Mouse (Mus musculus) frontal cortex, adult (tissue): ENCODE measurements around the gene Ltbp1.
A peak's percentile ranks its signal among the peaks of the same experiment; 100 is the strongest.

Source experiments
- ATAC-seq: cut with Nextera tagmentation; 2 replicates; pipeline ENCODE4 v1.9.2; 2017; ENCODE audit warnings: mild to moderate bottlenecking, moderate library complexity, mixed read lengths; ENCODE audit not compliant: low TSS enrichment

Gene Ltbp1

DNA sequence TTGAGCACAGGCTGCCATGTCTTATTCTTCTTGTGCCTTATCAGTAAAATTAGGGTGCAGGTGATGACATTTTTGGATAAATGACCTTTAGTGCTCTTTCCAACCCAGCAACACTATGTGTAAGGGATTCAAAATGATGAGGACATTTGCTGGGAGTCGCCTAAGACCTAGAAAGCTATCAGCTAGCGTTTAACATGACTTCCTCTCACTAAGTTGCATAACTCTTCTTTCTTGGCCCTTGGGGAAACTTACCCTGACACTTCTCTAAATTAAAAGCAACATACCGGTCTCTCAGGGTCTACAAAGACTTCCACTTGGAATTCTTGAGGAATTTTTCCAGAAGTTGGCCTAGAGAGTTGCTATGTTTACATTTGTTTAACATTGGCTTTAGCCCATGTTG, 348.0 kb downstream of the Ltbp1 start:
- no peak for ATAC-seq

DNA sequence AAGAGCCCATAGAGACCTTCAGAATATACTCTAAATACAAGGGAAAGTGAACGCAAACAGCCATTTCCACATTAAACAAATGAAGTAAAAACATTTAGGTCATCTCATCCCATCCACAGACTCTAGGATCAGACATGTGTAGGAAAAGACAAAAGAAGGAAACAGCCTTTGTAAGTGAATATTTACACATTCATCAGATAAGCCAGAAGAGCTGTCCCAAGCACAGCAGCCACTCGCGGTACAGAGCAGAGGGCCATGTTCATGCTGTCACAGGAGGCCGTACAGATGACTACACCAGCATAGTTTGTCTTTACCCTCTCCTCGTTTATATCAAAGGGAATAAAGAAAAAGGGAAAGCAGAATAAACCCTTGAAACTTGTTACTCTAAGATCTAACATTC, 350.1 kb downstream of the Ltbp1 start:
- no peak for ATAC-seq

DNA sequence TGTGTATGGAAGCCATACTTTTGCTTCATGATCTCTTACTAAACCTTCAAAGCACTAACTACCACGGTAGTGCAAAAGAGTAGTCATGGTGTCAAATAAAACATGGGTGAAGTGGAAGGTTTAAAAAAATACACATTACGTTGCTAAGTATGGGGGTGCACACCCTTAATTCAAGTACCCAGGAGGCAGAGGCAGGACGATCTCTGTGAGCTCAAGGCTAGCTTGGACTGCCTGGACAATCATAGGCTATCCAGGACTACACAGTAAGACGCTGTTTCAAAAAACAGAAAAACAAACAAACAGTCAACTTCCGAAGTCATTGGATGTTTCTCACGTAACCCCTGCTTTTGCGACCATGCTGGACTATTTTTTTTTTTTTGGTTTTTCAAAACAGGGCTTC, 354.7 kb downstream of the Ltbp1 start:
- ATAC-seq, result no peak

DNA sequence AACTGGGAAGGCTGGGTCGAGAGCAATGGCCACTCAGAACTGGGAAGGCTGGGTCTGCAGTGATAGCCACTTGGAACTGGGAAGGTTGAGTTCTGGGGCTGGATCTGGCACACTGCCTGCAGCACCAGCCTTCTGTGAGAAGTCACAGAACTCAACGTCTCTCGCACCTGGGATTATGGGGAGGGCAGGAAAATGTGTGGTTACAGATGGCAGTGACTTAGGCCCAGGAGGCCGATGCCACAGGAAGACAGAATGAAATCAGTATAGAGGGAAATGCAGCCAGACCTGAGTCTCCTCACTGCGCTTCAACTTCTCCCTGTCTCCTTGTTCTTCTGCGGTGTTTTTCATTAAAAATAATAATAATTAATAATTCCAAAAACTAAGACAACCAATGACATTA, 361.0 kb downstream of the Ltbp1 start:
- no peak for ATAC-seq

DNA sequence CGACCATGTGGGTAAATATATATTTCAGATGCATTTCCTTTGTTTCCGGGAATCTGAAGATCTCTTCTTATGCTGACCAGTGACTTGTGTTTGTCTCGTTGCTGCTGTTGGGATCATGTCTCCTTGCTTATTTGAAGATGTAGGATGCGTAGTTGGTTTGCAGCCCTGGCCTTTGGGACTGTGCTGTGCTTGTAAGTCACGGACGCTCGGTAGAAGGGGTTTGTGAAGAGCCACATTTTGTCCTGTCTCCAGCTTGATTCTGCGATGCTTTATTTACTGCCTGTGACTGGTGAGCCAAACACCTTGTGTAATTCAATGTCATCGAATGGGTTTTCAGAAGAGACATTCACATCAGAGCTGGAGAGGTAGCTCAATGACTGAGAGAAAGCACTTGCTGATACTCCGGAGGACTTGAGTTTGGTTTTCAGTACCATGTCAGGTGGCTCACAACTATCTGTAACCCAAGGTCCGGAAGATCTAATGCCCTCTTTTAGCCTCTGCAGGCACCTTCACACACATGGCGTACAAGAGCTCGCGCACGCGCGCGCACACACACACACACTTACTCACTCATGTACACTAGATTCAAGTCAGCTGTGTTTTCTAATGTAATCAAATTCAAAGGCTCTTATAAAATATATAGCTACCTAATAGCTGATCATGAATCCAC, 362.3 kb downstream of the Ltbp1 start:
- no peak for ATAC-seq

DNA sequence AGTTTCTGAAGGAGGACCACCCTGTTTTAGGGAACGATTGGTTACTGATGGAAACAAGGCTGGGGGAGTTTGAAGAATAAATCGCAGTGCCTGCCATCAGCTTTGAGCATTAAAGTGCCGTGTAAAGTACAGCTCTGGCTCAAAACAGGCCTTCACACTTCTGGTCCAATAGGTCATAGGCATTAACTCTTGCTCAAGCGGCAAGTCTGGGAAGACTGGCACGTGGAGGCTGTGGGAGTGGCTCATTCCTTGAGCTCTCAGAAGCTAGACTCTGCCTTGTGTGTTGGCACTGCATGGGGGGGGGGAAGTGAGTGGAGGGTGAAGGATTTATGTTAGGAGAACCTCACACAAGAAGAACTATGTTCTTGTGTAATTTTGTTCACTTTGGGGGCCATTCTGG, 363.2 kb downstream of the Ltbp1 start:
- ATAC-seq, result no peak

DNA sequence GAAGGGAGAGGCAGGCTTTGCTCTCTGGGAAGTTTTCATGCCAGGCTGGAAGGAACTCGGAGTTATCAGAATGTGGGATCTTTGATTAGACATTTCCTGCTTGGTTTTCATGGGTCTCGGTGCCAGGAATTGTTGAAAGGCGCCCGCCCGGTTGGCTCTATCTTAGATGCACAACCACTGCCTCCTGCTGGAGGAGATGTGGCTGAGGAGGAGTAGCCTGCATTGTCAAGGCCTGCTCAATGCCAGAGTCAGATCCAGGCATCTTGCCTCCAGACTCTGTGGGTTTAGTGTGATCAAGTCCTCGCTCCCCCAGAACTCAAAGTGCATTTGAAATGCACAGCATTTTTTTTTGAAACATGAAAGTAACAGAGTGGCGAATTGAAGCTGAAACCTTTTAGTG, 364.0 kb downstream of the Ltbp1 start:
- no peak for ATAC-seq

DNA sequence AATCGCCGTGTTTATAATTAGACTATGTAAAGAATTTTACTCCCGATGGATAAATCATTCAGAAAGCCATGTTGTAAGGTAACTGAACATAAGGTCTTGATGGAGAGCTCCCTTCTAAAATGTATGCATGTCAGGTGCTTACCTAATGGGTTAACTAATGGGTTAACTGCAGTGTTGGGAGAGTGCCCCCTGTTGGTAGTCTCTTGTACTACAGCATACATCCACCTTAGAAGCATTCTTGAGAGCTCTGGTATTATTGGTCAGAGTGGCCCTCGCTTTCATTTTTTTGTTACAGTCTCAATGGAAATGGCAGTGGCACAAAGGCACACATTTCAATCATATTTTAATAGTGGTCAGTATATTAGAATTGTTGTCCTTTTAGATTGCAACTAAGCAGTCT, 364.8 kb downstream of the Ltbp1 start:
- no peak for ATAC-seq

DNA sequence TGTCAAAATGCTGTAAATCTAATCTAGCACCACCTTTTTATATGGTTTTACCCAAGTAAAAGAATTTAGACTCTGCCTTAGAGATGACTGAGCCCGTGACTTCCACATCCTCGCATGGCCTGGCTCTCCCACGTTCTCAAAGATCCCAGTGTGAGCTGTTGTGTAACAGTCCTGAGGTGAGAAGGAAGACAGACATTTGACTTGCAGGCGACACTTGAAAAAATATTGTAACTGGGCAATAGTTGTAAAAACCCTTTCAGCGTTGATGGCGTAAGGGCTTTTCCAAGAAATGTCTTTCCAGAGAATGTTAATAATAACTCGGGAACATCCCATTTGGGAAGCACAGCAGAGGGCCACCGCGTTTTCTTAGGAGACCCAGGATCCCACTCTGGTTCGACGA, 366.3 kb downstream of the Ltbp1 start:
- no peak for ATAC-seq

DNA sequence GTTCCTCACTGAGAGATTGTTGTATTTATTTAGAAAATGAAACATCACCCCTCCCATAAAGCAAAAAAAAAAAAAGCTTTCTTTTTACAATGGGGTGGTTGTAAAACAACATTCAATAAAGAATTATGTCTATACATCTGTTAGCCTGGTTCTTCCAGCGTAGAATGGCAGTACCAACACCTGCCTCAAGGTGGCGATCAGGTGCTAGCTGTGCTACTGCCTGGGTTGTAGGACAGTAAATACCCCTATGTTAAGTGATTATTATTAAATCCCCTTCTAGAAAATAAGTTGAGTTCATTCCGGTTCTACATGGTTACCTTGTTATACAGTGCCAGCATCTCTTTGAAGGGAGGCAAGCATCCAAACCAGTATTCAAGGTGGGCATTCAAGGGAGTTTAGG, 367.0 kb downstream of the Ltbp1 start:
- ATAC-seq, result no peak; the same call in 1 of the 2 replicates

DNA sequence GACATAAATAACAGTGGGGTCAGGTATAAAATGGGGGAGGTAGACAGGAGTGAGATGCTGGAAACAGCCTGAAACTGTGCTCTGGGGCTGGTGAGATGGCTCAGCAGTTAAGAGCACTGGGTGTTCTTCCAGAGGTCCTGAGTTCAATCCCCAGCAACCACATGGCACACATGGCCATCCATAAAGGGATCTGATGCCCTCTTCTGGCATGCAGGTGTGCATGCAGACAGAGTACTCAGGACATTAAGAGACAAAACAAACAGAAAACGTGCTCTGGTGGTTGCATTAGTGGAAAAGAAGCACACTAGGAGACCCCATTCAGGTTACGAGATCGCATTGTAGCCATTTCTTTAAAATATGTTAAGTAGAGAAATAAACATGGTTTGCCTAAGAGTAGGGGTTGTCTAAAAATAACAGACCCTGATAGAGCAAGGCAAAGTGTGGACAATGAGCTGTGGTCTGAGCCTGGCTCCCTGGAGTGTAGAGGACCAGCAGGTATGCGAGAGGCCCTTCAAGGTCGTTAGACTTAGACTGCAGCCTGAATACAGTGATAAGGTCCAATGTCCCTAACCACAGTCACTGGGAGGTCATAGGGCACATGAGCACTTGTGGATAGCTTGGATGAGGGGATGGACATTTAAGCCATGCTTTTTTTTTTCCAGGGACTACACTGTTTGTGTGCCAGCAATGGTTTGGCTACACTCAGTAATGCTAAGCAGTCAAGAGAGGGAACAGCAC, 369.1 kb downstream of the Ltbp1 start:
- no peak for ATAC-seq

DNA sequence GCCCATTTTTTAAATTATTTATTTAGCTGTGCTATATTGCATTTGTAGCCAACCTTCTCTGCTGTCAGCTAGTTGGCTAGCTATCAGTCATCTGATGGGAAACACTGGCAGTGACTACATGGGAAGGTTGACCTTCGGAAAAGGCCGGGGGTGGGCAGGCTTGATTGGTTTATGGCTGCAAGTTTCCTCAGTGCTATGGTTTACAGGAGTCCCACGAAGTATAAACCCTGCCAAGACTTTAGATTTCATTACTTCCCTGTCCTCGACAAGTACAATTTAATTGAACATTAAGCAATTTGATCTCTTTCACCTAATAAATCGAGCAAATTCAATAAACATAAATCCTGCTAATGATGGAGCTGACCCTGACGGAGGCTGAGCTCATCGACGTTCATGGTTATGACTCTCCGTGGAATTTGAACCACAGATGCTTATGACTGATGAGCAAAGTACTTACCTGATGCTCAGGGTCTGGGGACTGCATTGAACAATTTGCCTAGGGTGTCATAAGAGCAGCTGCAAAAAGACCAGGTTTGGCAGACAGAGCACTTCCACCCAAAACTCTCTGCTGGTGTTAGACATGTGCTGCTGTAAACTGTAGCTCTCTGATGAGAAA, 373.0 kb downstream of the Ltbp1 start:
- ATAC-seq, result no peak

DNA sequence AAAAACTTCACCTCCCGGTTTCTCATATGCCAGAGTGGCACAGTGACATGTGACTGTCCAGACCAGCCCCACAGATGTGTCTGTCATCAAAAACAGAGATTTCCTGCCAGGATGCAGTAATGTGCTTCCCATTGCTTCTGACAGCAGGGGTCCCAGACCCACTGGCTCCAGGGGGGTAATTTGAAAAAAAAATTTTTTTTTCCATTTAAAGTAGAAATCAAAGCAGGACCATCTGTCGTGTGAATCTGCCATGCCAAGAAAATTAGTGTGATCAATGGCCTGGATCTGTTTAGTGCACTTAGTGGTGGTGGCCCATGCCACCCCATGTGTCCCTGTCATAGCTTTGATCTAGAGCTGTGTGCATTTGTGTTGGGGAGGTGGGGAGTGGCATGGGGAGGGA, 374.8 kb downstream of the Ltbp1 start:
- ATAC-seq, result no peak

DNA sequence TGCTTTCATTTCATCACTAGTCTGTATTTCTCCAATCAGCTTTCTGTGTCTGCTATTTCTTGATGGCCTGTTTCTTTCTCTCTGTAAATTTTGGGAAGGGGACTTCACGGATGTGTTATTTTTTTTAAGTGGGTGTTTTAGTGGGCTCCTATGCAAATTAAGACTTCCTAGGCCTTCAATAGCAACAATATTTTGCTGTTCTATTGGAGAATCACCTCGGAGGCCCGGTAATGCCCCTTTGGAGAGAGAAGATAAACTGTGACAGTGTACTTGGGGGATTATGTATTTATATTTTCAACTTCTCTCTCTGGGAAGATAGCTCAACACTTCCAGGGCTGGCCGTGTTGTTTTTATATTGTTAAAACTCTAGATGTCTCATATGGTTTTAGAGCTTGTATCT, 383.0 kb downstream of the Ltbp1 start:
- ATAC-seq, result no peak

DNA sequence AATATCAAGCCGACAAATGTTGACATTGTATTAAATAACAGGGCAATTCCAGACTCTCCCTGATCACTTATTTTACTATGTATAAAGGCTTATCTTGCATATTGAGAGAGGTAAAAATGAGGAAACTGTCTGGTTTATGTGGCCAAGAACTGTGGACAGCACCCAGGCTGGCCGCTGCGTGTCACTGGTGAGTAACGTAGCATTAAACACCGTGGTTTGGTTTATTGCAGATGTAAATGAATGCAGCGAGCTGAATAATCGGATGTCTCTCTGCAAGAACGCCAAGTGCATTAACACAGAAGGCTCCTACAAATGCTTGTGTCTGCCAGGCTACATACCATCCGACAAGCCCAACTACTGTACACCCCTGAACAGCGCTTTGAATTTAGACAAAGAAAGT, 384.8 kb downstream of the Ltbp1 start:
- ATAC-seq, result peak; percentile 90

DNA sequence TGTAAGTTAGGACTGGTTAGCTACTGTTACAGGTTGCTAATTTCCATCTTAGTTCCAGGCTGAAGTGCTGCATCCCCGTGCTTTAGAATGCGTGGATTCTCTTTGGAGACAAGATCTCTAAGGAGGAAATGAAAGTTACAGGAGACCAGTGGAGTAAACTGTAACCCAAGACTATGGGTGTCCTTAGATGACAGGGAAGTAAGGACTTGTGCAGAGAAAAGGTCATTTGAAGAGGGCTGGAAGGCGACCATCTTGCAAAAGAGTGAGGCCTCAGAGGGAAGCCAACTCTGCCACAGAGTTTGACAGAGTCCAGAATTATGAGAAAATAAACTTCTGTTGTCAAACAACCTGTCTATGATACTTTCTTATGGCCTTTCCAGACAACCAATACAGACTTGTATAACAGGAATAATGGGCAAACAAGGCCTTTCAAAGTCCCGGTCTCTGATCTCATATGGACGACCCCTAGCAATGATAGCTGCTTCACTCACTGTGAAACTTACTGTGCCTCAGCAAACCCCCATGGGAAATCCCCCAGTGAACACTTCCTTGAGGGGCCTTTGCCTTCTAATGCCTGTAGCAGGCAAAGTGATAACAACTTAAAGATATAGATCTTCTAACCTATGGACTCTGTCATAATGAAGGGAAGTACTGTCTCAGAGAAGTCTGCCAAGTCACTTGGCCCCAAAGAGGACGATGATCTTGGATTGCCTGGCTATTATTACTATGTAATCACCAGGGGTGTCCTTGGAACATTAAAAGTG, 386.2 kb downstream of the Ltbp1 start:
- ATAC-seq, result no peak

DNA sequence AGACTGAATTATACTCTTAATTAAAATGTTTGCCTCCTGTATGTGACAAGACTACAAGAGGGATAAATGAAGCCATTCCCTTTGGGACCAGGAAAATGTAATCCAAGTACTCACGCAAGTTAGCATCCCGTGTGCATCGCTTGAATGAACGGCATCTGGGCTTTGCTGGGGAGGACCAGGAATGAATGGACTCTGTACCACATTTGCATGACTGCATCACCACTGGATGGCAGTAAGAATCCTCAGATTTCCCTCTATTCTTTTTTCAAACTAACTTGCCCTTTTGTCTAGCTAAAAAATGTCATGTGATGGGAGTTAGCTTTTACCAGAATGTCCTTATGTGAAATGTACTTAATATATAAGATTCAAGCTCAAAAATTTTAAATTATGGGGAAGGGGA, 401.0 kb downstream of the Ltbp1 start:
- ATAC-seq, result peak; percentile 96

DNA sequence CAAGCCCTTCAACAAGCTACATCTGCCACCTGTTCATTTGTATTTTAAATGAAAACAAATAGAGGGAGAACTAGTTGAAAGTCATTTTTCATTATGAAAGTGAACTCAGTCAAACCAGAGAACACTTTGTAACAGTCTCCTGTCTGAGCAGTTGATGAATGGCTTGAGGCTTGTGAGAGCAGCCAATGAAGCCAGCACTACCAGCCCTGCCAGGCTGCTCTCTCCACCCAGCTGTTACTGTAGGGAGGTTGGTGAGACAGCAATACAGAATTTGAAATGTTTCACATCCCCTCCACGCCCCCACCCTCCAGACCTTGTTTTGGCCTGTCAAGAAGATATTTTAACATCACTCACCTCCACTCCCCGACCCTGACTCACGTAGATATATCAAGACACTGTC, 411.5 kb downstream of the Ltbp1 start:
- no peak for ATAC-seq

DNA sequence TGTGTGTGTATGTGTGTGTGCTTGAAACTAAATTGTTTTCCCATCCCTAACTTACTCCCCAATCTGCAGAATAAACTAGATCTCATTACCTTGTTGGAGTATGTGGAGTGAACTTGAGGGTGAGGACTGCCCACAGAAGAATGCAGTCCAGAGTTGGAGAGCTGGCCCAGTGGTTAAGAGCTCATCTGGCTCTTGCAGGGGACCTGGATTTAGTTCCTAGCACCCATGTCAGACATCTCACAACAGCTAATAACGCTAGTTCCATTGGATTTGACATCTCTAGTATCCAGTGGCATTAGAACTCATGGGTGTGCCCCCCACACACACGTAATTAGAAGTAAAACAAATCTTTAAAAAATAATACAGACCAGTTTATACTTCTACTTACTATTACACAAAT, 428.8 kb downstream of the Ltbp1 start:
- ATAC-seq, result no peak

DNA sequence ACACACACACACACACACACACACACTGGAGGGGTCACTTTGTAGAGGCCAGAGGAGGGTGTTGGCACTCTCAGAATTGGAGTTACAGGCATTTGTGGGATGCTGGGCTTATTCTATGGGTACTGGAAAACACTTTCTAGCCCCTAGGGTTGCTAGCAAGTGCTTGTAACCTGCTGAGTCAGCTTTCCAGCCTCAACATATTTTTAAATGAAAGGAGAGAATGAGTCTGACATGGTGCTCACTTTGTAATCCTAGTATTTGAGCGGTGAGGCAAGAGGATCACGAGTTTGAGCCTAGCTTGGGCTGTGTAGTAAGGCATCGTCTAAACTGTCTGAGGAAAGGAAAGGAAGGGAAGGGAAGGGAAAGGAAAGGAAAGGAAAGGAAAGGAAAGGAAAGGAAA, 429.5 kb downstream of the Ltbp1 start:
- no peak for ATAC-seq

DNA sequence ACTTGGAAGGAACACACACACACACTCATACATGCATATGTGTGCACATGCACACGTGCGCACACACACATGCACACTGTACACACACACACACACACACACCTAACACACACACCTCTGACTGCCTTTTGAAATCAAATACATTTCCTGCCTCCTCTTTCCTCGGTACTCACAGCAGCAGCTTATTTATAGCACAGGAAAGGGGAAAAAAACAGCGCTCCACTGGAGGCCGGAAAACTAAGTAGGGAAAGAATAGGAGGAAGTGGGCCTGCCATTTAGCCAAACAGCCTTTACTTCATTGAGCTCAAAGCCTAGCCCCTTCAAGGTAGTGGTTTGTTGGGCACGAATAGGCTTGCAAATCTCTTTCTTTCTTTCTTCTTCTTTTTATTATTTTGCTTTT, 430.2 kb downstream of the Ltbp1 start, which contains the start of gene Rasgrp3:
Gene Rasgrp3 (plus strand): TSS at position 298 of the 400 bp plus-strand sequence.
- peak; percentile 34; the same call in 1 of the 2 replicates for ATAC-seq

DNA sequence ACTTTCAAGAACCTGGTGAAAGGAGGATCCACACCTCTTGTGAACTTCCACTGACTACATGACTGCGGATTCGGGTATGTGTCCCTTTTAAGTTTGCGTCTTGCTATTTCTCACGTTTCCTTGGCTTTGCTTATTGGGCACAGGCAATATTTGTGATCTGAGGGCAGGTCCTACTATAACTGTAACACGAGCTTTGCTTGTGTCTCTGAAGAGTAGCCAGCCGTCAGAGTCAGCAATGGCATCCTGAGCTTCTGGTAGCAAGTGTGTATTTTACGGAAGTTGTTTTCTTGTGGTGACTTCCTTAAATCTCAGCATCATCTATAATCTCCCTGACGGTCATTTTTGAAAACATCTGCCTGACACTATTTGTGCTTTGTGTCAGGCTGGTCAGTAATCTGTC, 430.7 kb downstream of the Ltbp1 start:
- no peak for ATAC-seq
